Mouse (Mus musculus): ENCODE measurements around the gene Hpd.
A peak's percentile ranks its signal among the peaks of the same experiment; 100 is the strongest.

The Hpd gene

DNA sequence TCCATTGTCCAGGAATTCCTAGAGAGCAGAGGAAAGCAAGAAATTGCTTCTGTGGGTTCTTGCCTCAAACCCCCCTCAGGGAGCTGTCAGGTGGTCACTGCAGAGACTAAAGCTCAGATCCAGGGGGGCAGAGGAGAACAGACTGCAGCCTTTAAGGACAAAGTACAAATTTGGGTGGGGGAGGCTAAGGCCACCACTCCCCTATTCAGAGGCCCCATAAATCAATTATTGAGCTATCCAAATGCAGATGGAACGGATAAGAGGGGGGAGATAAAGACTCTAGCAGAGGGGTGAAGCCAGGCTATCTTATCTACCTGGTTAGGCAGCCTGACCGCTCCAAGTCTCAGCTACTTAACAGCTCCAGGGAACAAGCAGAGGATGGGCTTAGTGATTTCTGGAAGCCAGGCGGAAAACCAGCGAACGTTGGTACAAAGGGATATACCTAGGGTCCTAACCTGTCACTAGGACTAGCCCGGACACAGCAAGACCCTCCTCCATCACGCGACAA, 47.6 kb downstream of the Hpd start:
- no peak for DNase-seq (ENCODE audit: low spot score)

DNA sequence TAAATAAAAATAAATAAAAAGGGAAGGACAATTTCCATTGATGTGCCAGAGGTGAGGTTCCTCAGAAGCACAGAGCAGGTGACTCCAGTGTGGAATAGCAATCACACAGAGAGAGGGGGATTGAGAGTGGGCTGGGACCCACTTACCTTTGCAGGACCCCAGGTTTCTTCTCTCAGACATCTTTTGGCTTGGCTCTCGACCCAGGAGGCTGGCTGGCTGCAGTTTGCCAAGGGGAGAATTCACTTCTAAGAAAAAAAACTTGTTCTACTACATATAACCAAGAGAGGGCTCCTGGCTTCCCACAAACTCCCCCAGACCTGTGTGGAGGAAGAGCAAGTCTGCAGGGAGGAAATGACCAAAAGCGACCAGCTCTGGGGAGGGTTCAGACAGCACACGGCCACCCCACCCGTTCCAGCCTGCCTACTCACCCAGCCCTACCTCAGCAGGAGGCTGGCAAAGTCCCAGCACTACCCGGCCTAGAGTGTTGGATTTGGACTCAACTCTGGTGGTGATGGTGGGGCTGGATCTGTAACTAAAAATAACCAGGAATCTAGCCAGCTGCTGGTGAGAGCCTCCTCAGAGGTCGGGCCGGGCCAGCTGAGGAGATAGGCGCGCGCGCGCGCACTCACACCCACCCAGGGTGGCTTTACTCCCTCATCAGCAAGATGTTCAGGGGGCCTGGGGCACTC, 48.2 kb downstream of the Hpd start:
- DNase-seq (ENCODE audit: low spot score), result peak; percentile 86

DNA sequence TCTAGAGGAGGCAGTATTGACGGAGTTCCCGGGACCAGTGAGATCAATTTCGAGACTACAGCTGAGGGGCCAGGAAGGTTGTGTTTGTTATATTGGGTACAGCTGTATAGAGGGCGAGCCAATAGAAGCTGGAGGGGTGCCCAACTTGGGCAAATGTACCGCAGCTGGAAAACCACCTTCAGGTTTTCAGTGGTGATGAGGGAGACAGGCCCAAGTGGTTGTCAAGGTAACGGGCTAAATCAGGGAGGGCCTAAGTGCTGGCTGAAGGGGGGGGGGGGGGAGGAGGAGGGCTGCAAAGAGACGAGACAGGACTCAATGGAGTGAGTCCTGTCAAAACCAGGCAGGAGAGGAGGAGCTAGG, 48.8 kb downstream of the Hpd start:
- DNase-seq (ENCODE audit: low spot score), result no peak

DNA sequence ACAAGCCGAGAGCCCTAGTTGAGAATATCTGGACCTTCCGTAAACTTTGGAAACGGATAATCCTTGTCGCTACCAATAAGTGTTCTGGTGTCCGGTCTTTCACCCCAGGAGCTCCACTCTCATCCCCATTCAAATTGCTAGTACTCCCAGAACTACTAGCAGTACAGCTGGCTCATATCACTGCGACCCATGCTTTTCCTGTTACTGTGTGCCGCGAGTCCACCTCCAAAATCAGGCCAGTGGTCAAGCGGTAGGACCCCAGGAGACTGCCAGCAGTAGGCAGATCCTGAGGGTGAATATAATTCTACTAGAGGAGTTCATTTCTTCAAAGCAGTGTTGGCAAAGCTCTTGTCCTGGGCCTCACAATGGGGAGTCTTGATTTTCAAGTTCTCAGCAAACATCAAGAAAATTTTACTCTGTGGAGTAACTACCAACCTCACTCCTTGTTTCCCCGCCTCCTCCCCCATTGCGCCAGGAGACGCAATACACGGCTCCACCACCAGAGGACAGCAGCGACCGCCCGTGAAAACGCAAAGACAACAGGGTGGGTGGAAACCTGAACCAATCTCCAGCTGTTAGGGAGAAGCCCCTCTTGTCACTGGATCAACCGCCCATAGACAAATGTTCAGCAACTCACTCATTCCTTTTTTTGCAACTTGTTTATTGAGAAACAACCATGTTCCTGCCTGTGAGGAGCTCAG, 49.3 kb downstream of the Hpd start:
- DNase-seq (ENCODE audit: low spot score), result peak; percentile 89

- peak; percentile 83 for DNase-seq (ENCODE audit: low spot score)
Measured at GRCm38 (mm10) chr5:123132308-123133071, 50.0 kb downstream of the Hpd start, which contains the start of gene Rhof. Gene Rhof, minus strand, starts transcription at chr5:123132692.

GRCm38 (mm10) chr5:123130814-123131148, 51.7 kb downstream of the Hpd start:
- no peak for DNase-seq (ENCODE audit: low spot score)

DNA sequence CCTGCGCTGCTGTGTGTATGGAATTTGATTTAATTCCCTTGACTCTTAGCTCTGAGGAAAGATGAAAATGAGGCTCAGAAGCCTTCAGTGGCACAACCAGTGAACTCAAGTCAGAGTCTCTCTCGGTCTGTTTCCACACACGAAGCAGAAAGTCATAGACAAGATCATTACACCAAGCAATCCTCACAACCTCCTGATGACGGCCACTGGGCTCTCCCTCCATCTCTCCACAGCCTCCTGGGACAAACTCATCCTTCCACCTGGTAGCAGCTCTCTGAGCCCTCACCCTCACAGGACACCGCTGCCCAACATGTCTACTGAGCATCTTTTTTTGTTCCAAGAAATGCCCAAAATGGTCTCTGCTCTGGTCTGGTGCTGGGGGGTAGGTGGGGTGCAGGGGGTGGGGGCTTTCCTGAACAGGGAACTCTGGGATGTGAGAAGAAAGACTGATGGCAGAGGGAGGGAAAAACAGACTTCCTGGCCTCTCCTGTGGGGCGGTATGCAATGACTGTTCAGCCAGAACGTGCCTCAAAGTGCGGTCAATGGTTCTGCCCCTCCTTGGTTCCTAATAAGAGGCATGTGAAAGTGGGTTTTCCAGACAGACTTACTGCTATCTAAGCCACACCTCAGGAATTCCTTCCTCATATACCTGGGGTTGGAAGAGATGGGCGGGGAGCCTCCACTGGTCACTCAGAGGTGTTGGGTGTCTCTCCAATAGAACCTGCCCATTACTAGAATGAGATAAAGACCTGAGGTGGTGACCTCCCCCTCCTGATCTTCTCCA, 52.3 kb downstream of the Hpd start:
- DNase-seq (ENCODE audit: low spot score), result no peak

DNA sequence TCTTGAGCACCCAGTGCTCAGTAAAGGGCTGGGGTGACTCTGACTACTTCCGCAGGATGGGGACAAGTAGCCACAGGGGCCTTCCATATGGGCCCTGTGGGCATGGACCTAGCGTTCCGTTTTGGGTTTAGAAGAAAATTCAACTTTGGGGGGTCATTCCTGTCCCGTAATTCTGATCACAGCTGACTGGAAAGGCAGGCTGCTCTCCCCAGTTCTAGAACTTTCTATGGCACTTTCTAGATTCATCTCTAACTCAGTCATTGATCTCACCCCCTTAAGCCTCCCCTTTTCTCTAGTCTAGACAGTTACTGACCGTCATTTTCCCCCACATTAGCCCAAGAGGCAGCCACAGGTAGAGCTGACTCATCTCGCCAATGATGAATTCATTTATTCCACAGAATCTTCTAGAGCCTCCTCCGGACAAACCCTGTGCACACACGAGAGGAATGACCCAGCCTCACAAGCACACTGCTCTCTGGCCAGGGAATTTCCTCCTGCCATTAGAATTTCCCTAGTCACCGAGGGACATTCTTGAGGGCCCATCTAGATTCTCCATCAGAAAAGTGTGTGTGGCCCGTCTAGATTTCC, 53.3 kb downstream of the Hpd start:
- DNase-seq (ENCODE audit: low spot score), result no peak

DNA sequence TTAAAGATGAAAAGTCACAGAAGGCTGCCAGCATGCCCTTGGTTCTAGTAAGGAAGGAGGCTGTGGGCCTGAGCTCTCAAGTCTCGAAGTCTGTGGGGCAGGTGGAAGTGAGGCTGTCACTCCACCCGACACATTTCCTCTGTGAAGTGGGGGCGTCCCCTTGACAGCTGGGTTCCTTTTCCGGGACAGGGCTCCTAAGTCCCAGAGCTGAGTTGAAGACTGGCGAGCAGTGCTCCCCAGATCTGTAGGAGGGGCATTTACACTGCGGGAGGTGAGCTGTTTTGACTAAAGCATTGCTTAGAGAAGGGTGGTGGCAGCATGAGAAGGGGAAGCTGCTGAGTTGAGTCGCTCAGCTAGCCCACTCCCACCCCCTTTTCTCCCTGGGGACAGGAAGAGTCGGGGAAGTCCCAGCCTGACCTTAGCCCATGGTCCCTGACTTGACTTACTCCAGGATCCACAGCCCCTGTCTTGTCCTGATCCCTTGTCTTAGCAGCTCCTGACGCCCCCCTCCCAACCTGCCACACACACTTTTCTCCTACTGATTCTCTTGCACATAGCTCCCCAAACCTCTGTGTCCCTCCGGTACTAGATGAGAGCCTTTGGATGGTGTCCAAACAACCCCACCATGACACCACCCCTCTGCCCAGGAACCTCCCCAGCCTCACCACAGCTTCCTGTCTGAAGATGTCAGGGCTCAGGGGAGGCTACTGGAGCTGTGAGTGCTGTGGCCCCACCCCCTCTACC, 53.9 kb downstream of the Hpd start:
- DNase-seq (ENCODE audit: low spot score), result peak; percentile 78

- no peak for DNase-seq (ENCODE audit: low spot score)
Measured at GRCm38 (mm10) chr5:123127031-123127430, 55.5 kb downstream of the Hpd start.

GRCm38 (mm10) chr5:123125638-123126406, 56.7 kb downstream of the Hpd start:
- DNase-seq (ENCODE audit: low spot score), result no peak

- DNase-seq (ENCODE audit: low spot score), result no peak
Measured at GRCm38 (mm10) chr5:123125105-123125504, 57.4 kb downstream of the Hpd start.

DNA sequence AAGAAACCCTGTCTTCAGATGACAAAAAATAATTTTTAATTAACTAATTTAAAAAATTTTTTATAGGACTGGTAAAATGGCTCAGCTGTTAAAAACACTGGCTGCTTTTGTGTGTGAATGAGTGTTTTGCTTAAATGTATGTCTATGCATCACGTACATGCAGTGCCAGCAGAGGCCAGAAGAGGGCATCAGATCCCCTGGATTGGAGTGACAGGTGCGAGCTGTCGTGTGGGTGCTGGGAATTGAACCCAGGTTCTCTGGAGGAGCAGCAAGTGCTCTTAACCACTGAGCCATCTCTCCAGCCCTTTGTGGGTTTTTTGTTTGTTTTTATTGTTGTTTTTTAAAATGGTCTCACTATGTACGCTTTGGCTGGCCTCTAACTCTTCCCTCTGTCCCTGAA, 60.3 kb downstream of the Hpd start:
- no peak for DNase-seq (ENCODE audit: low spot score)

Measured in lung, postnatal 25 days (tissue).